Mouse (Mus musculus) heart, embryonic 11.5 days (tissue): ENCODE measurements around the gene Cep72. TPM values are rescaled to one million over a fixed set of nuclear protein-coding genes. Genes with fewer than 3 reads are reported as not detected.

Experiments used
- ATAC-seq: fragments of 200-750 bp; cut with Nextera tagmentation; replicated peaks from 2 replicates; pipeline ENCODE4 v1.8.0; 2017; ENCODE audit warnings: moderate library complexity; ENCODE audit not compliant: insufficient number of reproducible peaks, low FRiP score, low TSS enrichment
- H3K27ac ChIP-seq: fragments of 300-500 bp; sonication (generic); 2 replicates; pipeline ENCODE4 v1.5.1; 2014; ENCODE audit warnings: mild to moderate bottlenecking, low read depth, low read length
- H3K27me3 ChIP-seq: fragments of 300-500 bp; sonication (generic); 2 replicates; pipeline ENCODE4 v1.6.1; 2014; ENCODE audit warnings: mild to moderate bottlenecking, low read length, mixed read lengths; ENCODE audit not compliant: control insufficient read depth, insufficient read depth
- H3K36me3 ChIP-seq: fragments of 300-500 bp; sonication (generic); 2 replicates; pipeline ENCODE4 v1.6.1; 2014; ENCODE audit warnings: mild to moderate bottlenecking, low read length, moderate library complexity, mixed read lengths; ENCODE audit not compliant: control insufficient read depth, insufficient read depth
- H3K4me1 ChIP-seq: fragments of 300-500 bp; sonication (generic); 2 replicates; pipeline ENCODE4 v1.6.1; 2014; ENCODE audit warnings: low read length; ENCODE audit not compliant: control insufficient read depth, insufficient read depth
- H3K4me2 ChIP-seq: fragments of 300-500 bp; sonication (generic); 2 replicates; pipeline ENCODE4 v1.6.1; 2014; ENCODE audit warnings: mild to moderate bottlenecking, moderate library complexity
- H3K4me3 ChIP-seq: fragments of 300-500 bp; sonication (generic); 2 replicates; pipeline ENCODE4 v1.5.1; 2014; ENCODE audit warnings: low read depth, low read length
- H3K9ac ChIP-seq: fragments of 300-500 bp; sonication (generic); 2 replicates; pipeline ENCODE4 v1.6.1; 2014; ENCODE audit warnings: mild to moderate bottlenecking, low read depth, low read length, moderate library complexity
- H3K9me3 ChIP-seq: fragments of 300-500 bp; sonication (generic); replicated peaks from 2 replicates; pipeline ENCODE4 v1.6.1; 2016; ENCODE audit warnings: low read length; ENCODE audit not compliant: control insufficient read depth
- WGBS: fragments of 180-500 bp; shearing (Covaris S2); extraction: QIAGEN DNeasy Blood & Tissue Kit; methylation state at CpG from one replicate; pipeline ENCODE4 v1.1.7; 2014; ENCODE audit not compliant: insufficient replicate concordance; 5-methylcytosine and 5-hydroxymethylcytosine counted together
- polyA plus RNA-seq: library from polyadenylated mRNA; unstranded; fragments of >200 nt; fragmentation: Nextera tagmentation; extraction: Ambion mirVana; gene quantifications from 2 replicates; pipeline ENCODE4 v1.2.1, GENCODE M21; 2014

The Cep72 gene
- polyA plus RNA-seq, 1 experiment from 2014 or later: 11.2 TPM

DNA sequence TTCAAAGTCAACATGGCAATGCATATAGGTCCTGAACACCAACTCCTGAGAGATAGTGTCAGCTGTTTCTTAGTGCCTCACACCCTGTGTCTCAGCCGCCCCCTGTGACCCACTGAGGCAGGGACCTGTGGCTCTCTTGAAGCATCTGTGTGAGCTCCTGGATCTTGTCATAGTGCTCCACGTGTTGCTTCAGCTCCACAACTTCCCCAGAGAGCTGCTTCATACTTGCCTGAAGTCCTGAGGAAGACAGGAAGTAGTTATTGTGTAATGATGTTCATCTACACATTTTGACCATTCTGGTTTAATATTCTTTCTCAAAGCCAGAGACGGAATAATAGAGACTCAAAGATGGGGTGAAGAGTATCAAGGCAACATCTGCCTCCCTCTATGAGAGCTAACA, 22.2 kb downstream of the Cep72 start:
- Histone ChIP-seq H3K27ac (no peak overlapping the region), H3K4me2 (no peak overlapping the region), H3K27me3 (no peaks in the 10 kb centered on the region), H3K36me3 (peaks cover 19% of the 10 kb centered on the region), H3K9me3 (no peaks in the 10 kb centered on the region), H3K4me1 (no peaks in the 10 kb centered on the region), H3K4me3 (no peak overlapping the region), H3K9ac (no peak overlapping the region)
- WGBS: 82% methylated on average over 3 of the region's 3 CpGs
- ATAC-seq: no peak

DNA sequence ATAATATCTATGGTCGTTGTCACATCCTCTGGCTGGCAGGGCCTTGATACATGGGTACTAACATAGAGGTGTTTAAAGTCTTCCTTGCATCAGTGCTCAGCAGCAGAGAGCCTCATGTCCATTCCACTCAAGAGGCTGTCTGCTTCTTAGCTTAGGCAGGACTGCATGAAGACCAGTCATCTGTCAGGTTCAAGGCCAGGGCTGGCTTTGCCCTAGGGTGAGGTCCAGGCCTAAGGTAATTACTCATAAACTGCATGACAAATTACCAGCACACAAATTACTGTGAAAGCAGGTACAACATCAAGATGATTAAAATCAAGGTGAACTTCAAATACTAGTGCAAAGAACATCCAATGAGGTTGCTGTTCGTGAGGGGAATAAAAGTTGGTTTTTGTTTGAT, 26.3 kb downstream of the Cep72 start:
- 86% methylated on average over 2 of the region's 2 CpGs for WGBS
- Histone ChIP-seq H3K27me3 (no peaks in the 10 kb centered on the region), H3K9me3 (no peaks in the 10 kb centered on the region), H3K4me2 (no peak overlapping the region), H3K27ac (no peak overlapping the region), H3K4me3 (no peak overlapping the region), H3K4me1 (no peaks in the 10 kb centered on the region), H3K36me3 (peaks cover 11% of the 10 kb centered on the region; the same call in 1 of the 2 replicates), H3K9ac (no peak overlapping the region)
- ATAC-seq: no peak

DNA sequence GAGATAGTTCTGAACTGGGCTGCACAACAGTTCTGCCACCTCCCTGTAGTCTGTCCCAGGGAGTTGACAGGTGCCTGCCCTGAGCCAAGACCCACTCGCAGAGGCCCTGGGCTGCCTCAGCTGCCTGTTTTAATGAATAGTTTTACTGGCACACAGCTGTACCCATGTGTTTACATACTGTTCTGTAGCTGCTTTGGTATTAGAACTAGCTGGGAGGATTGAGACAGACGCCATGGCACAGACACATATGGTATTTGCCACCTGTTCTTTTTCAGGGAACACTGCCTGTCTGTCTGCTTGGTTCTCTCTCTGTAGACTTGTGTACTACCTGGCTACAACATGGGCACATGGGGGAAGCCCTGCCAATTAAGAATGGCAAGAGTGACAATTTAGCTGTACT, 27.3 kb downstream of the Cep72 start:
- no peak for ATAC-seq

DNA sequence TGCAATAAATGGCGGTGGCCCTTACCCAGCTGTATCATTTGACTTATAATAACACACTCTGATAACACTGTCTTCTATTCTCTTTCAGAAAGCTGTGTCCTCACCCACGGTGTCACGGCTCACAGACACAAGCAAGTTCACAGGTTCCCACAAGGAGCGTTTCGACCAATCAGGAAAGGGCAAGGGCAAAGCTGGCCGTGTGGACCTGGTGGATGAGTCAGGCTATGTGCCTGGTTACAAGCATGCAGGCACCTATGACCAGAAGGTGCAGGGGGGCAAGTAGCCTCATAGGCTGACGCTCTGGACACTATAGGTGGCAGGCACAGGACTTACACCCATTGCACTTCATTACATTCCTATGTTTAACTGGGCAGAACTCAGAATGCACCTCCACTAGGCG, 31.0 kb downstream of the Cep72 start:
- Histone ChIP-seq H3K36me3 (no peaks in the 10 kb centered on the region), H3K4me2 (no peak overlapping the region), H3K9me3 (no peaks in the 10 kb centered on the region), H3K4me1 (no peaks in the 10 kb centered on the region; the same call in 1 of the 2 replicates), H3K27me3 (no peaks in the 10 kb centered on the region), H3K9ac (no peak overlapping the region), H3K27ac (no peak overlapping the region), H3K4me3 (no peak overlapping the region)
- 79% methylated on average over 8 of the region's 8 CpGs for WGBS
- no peak; the same call in 1 of the 2 replicates for ATAC-seq

More for the DNA sequence above, 27.3 kb downstream of the Cep72 start:
- H3K4me2 ChIP-seq: no peak overlapping the region
- no peak overlapping the region for H3K9ac ChIP-seq
- H3K27ac ChIP-seq: no peak overlapping the region
- H3K27me3 ChIP-seq: no peaks in the 10 kb centered on the region
- no peaks in the 10 kb centered on the region for H3K4me1 ChIP-seq
- H3K36me3 ChIP-seq: 0 out of 2 replicates have a peak, but pooled peaks cover 6% of the 10 kb centered on the region
- WGBS: 80% methylated on average over 2 of the region's 2 CpGs
- H3K4me3 ChIP-seq: no peak overlapping the region
- no peaks in the 10 kb centered on the region for H3K9me3 ChIP-seq

DNA sequence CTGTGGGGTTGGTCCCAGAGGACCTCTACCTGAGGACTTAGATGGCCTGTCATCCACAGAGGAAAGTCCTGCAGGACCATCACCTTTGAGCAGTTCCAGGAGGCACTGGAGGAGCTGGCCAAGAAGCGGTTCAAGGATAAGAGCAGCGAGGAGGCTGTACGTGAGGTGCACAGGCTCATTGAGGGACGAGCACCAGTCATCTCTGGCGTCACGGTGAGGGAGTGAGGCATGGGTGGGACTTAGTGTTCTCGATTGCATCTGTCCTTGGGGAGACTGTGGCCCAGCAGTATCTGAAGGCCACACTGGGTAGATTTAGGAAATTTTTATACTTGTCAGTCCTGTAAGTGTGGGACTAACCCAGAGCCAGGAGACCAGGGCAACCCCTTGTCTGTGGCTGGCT, 31.4 kb downstream of the Cep72 start:
- H3K36me3 ChIP-seq: no peaks in the 10 kb centered on the region
- no peaks in the 10 kb centered on the region for H3K27me3 ChIP-seq
- no peak overlapping the region for H3K4me2 ChIP-seq
- no peak overlapping the region for H3K9ac ChIP-seq
- no peak overlapping the region for H3K4me3 ChIP-seq
- H3K4me1 ChIP-seq: no peaks in the 10 kb centered on the region; the same call in 1 of the 2 replicates
- H3K9me3 ChIP-seq: no peaks in the 10 kb centered on the region
- WGBS: 84% methylated on average over 7 of the region's 7 CpGs
- no peak overlapping the region for H3K27ac ChIP-seq
- no peak for ATAC-seq

DNA sequence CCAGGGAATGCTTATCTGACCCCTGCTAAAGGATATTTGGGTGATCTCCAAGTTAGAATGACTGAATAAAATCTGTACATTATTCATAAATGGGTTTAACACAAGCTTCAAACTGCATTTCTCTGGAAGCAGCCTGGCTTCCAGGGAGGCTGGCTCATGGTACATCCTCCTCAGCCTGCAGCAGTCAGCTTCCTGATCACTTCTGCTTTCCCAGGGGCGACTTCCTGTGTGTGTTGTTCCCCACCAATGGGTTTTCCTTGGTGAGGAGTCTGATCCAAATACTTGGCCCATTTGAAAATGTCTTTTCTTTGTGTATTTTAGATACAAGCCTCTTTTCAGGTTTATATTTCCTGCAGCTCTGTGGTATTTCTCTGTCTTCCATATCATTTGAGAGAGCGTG, 33.1 kb downstream of the Cep72 start:
- Histone ChIP-seq H3K9me3 (no peaks in the 10 kb centered on the region), H3K27ac (no peak overlapping the region), H3K9ac (no peak overlapping the region), H3K27me3 (no peaks in the 10 kb centered on the region), H3K4me3 (no peak overlapping the region), H3K36me3 (no peaks in the 10 kb centered on the region), H3K4me2 (no peak overlapping the region), H3K4me1 (peaks cover 6% of the 10 kb centered on the region)
- WGBS: 68% methylated on average over 2 of the region's 2 CpGs
- ATAC-seq: no peak

DNA sequence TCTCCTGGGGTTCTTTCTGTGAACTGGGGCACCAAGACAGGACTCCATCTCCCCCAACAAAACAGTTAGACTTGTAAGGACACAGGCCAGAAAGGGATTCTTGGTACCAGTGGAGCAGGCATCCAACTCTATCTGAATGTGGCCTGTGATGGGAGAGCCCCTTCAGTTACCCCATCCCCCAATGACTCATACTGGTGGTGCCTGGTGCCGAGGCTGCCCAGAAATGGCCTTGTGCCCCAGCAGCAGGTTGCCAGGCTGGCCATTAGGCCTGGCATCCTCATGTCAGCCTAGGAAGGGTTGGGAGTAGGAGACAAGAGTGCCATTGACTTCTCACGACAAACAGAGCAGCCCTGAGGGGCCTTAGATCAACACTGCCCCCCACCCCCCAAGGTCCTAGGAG, 34.0 kb downstream of the Cep72 start:
- ATAC-seq: no peak
- no peaks in the 10 kb centered on the region for H3K36me3 ChIP-seq
- WGBS: 72% methylated on average over 2 of the region's 2 CpGs

DNA sequence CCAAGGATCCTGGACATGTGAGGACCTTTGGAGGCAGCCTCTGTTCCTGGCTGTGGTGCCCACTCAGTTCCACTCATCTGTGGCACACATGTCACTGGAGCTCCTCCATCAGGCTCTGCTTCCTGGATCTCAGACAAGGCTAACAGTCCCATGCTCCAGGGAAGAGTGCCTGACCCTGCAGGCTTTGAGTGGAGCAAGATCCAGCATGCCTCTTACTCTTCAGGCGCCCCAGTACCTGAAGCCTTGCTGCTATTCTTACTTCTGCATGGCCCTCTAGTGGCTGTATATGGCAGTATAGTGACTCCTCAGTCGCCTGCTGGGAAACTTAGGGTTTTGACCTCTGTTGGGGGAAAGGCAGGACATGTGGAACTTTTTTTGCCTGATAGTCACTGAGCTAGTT, 35.9 kb downstream of the Cep72 start:
- Histone ChIP-seq H3K27me3 (no peaks in the 10 kb centered on the region), H3K4me1 (peaks cover 6% of the 10 kb centered on the region), H3K9me3 (no peaks in the 10 kb centered on the region), H3K36me3 (no peaks in the 10 kb centered on the region), H3K27ac (no peak overlapping the region), H3K9ac (no peak overlapping the region), H3K4me3 (no peak overlapping the region), H3K4me2 (no peak overlapping the region)
- WGBS: 6% methylated on average over 2 of the region's 2 CpGs
- no peak for ATAC-seq

More for the DNA sequence above, 34.0 kb downstream of the Cep72 start:
- H3K9ac ChIP-seq: no peak overlapping the region
- H3K27me3 ChIP-seq: no peaks in the 10 kb centered on the region
- H3K4me3 ChIP-seq: no peak overlapping the region
- H3K4me1 ChIP-seq: peaks cover 6% of the 10 kb centered on the region
- no peaks in the 10 kb centered on the region for H3K9me3 ChIP-seq
- H3K27ac ChIP-seq: no peak overlapping the region
- H3K4me2 ChIP-seq: no peak overlapping the region
